Mouse (Mus musculus) E14TG2a.4 (cell line): ENCODE results near the gene Fgf15.

Experiments
- CTCF ChIP-seq: conservative IDR thresholded peaks from 2 replicates; pipeline ENCODE4 v1.5.1; 2014; ENCODE audit warnings: low read length
- POU5F1 ChIP-seq: IDR thresholded peaks from 2 replicates; pipeline ENCODE4 v1.6.1; 2014; ENCODE audit warnings: low read length, borderline replicate concordance

DNA sequence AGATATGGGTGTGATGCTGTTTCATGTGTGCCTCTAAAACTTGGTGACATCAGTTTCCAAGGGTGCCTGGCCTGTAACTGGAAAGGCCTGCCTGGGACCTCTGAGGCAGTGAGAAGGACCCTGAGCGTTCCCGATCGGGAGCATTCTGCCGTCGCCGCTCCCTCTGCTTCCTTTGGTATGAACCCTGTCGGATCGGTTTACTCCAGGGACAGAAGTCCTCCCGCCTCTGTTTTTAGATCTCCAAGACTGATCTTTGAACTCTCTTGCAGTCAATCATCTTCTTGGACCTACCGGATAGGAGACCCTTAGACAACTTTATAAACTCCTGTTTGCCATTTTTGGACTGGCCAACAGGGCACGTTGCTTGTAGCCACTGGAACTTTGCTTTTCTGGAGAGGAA lies 33.1 kb upstream of the Fgf15 start:
- no peak for TF ChIP-seq CTCF
- TF ChIP-seq POU5F1: no peak
